Mouse (Mus musculus): ENCODE measurements around the gene Sox4.

Sox4 gene

GRCm38 (mm10) chr13:28953581-28953991 lies at the start of gene Sox4:
Gene Sox4 (minus strand): TSS chr13:28953713.
- peak; percentile 94 for DNase-seq

GRCm38 (mm10) chr13:28991899-28992664 lies 38.6 kb upstream of the Sox4 start:
- DNase-seq = peak; percentile 54

GRCm38 (mm10) chr13:28988751-28989703 lies 35.5 kb upstream of the Sox4 start:
- DNase-seq = no peak

DNA sequence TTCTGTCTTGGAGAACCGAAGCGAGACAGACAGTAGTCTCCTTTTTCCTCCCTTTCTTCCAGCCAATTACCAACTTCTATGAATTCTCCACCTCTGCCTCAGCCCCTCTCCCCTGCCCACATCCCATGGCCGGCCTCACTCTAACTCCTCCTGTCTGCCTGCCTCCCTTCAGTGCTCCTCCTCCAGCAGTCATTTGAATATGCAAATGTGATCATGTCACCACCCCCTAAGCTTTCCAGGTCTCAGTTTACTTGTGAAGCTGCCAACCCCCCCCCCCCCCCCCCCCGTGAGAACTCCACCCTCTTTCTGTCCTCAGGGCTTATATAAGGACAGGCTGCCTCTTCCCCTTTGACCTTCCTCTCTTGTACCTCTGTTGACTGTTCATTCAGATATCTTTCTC lies 27.2 kb upstream of the Sox4 start:
- DNase-seq = no peak

GRCm38 (mm10) chr13:28975011-28975410 lies 21.5 kb upstream of the Sox4 start:
- peak; percentile 62 for DNase-seq

DNA sequence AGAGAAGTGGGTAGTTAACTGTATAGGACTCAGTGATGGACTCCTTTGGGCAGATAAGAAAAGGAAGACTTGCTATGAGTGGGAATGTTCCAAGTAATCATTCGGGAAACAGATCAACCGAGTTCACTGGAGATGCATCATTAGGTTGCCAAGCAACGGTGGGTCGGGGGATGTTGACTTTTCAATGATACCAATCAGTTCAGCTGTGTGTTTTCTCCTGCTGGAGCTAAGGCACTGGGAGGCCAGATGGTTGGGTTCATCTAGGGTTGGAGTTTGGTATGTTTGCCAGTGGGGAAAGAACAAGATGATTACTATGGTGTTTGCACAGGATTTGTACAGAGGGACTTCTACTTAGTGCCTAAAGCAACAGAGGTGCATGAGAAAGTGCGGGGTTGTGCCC lies 21.1 kb upstream of the Sox4 start:
- no peak for DNase-seq

DNA sequence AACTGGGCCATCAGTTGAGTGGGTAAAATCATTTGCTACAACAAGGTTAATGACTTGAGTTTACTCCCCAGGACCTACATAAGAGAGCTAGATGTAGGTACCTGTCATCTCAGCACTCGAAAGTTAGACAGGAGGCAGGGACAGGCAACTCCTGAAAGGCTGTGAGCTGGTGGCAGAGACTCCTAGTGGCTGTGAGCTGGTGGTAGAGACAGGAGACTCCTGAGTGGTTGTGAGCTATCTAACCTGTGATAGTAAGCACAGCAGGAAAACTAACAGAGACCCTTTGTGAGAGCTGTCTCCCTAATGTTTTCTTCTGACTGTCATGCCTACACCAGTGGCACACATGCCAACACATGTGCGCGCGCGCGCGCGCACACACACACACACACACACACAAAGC lies 7.4 kb upstream of the Sox4 start:
- no peak for DNase-seq

- peak; percentile 99 for DNase-seq
Measured at GRCm38 (mm10) chr13:28959458-28959978, 6.0 kb upstream of the Sox4 start.

DNA sequence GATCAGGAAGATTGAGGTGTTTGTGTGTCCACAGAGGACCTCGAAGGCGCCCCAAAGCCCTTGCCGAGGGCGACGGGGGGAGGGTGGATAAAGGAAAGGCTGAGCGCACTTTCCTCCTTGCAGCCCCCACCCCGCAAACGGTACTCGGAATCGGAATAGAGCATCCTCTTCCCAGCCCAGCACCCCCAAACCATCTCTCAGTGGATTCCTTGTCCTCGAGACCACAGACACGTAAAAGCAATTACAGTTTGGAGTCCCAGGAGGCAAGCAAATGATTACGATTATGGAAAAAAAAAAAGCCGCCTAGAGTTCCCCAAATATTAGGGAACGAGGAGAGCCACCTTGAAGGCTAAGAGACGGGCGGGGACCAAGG lies 5.5 kb upstream of the Sox4 start:
- DNase-seq = no peak

- DNase-seq = peak; percentile 83
Measured at GRCm38 (mm10) chr13:28958211-28959067, 4.9 kb upstream of the Sox4 start.

GRCm38 (mm10) chr13:28957765-28958164 lies 4.3 kb upstream of the Sox4 start:
- peak; percentile 99 for DNase-seq

DNA sequence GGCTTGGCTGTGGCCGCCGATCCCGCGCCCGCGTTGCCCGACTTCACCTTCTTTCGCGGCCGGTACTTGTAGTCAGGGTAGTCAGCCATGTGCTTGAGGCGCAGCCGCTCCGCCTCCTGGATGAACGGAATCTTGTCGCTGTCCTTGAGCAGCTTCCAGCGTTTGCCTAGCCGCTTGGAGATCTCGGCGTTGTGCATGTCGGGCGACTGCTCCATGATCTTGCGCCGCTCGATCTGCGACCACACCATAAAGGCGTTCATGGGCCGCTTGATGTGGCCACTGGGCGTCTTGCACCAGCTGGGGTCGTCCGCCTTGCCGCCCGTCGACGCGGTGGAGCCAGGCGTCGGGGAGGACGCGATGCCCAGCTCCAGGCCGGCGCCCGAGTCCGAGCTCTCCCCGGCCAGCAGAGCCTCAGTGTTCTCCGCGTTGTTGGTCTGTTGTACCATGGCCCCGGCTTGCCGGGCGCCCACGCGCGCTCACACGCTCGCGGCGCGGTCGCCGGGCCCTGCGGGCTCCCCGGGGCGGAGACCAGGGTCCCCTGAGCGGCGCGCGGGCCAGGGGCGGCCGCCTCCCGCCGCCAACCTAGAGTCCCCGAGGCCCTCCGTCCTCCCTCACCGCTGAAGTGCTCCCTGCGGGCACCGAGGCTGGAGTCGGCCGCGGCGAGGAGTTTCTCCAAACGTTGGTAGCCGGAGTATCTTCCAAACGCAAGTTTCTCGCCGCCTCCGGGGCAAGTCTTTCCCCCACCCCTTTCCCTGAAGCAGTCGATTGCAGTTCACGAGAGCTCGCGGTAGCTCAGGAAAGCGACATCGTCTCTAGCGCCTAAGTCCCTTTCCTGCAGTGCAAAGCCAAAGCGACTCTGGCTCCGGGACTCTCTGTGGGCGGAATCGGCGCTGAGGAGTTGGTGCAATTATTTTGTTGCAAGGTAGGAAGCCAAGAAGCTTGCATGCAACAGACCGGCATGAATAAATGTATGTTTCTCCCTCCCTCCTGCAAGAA lies 639 bp downstream of the Sox4 start:
- peak; percentile 72 for DNase-seq

DNA sequence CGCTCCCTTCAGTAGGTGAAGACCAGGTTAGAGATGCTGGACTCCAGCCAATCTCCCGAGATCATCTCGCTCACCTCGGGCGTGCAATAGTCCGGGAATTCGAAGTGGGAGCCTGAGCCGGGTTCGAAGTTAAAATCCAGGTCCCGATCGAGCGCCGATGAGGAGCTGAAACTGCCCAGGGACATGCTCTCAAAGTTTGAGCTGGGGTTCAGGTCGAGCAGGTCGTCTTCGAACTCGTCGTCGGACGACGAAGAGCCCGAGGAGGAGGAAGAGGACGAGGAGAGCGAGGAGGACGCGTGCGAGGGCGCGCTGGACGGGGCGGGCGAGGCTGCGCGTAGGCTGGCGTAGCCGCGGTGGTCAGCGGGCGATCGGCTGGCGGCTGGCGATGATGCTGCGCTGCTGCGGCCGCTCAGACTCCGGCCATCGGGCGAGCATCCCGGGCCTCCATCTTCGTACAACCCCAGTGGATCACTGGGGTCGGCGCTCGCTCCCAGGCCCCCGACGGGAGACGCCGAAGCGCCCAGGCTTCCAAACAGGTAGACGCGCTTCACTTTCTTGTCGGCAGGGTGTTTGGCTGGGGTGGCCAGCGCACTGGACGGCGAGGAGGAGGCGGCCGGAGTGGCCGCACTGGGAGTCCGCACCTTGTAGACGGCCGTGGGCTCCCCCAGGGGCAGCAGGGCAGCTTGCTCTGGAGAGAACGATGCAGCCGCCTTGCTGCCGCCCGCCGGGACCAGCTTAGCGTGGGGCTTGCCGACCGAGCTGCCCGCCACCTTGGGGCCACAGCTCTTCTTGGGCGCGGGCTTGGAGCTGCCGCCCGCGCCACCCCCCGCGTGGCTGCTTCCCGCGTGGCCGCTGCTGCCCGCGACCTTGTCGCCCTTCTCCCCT lies 1.6 kb downstream of the Sox4 start:
- peak; percentile 74 for DNase-seq

GRCm38 (mm10) chr13:28950623-28951491 lies 2.7 kb downstream of the Sox4 start:
- peak; percentile 85 for DNase-seq

DNA sequence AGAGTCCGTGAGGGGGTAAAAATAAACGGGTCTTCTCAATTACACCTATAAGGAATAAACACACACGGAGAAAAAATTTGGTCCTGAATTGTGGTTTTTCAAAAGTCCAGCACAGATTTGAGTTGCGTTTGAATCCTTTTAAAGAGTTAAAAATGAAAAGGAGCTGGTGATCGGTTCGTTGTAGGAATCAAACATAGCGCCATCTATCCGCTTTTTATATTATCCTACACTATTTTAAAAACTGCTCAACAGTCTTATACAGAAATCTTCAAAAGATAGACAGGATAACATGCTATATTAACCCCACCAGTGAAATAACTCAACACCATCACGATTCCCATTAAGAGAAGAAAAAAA lies 3.3 kb downstream of the Sox4 start:
- no peak for DNase-seq

- DNase-seq = no peak
Measured at GRCm38 (mm10) chr13:28949279-28949915, 4.1 kb downstream of the Sox4 start.

- peak; percentile 70 for DNase-seq
Measured at GRCm38 (mm10) chr13:28948541-28948940, 5.0 kb downstream of the Sox4 start.

- peak; percentile 38 for DNase-seq
Measured at GRCm38 (mm10) chr13:28947740-28948441, 5.6 kb downstream of the Sox4 start.

Data from thymus, postnatal 4 days (tissue).